Mouse (Mus musculus) megakaryocyte, embryonic 14.5 days (primary cell): Measurements from ENCODE around the gene Pi4k2a.

Experiments
- FLI1 ChIP-seq: IDR thresholded peaks from 2 replicates; pipeline ENCODE4 v1.6.1; 2012; ENCODE audit warnings: low read length, inconsistent platforms, mixed read lengths
- GATA1 ChIP-seq: IDR thresholded peaks from 3 replicates; pipeline ENCODE4 v1.6.1; 2012; ENCODE audit warnings: mixed read lengths, low read length, inconsistent platforms, borderline replicate concordance

DNA sequence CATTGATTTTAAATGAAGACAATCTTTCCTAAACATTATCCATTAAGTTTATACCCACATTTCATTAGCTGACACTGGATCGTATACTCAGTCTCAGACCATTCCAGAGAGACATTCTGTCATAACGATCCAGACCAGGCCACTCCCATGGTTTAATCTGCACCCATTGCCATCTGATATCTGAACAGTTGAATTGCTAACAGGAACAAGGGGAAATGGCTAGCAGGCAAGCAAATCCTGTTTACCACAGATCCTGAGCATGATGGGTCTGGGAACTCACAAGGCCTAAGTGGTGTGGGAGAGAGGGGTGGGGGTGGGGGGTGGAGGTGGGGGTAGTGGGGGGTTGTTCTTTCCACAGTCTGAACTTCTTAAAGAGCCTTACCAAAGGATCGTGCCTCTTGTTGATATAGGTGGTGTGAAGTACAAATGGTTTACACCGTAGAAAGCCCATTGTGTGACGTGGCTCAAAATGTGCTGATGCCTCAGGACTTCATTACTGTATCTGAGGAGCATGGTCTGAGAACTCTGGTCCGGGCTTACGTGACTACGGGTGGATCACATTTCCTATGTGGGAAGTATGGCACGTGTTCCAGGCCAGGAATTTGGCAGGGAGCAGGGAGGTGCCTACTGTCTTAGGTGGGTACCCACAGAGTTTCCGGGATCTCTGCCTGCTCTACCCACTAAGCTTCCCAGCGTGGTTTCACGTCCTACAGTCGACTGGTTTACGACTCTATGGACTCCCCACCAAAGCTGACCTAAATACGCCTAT is 48.4 kb downstream of the Pi4k2a start:
- TF ChIP-seq GATA1 (no peak), FLI1 (no peak)
